In genomic region chrX:113712363-113712762, GRCm38 (mm10) we compare ENCODE assay signal across 25 mouse cellular contexts.
"Had no signal": no experiment of that assay in that cellular context is flagged by ENCODE, and none has a peak within 500 bp of the region (broad histone marks: within the 10 kb centered on the region; RNA-seq: fewer than 3 reads in every experiment).

No protein-coding gene starts in this region.

- H3K9ac ChIP-seq: embryonic facial prominence, embryonic 12.5 days; embryonic facial prominence, embryonic 13.5 days; embryonic facial prominence, embryonic 15.5 days; forebrain, embryonic 12.5 days; forebrain, embryonic 13.5 days; forebrain, embryonic 15.5 days; forebrain, postnatal 0 days had no signal

- H3K36me3 ChIP-seq: embryonic facial prominence, embryonic 10.5 days; embryonic facial prominence, embryonic 12.5 days; embryonic facial prominence, embryonic 13.5 days; embryonic facial prominence, embryonic 15.5 days; forebrain, embryonic 10.5 days; forebrain, embryonic 12.5 days; forebrain, embryonic 15.5 days had no signal

- H3K27ac ChIP-seq: embryonic facial prominence, embryonic 10.5 days; embryonic facial prominence, embryonic 12.5 days; embryonic facial prominence, embryonic 13.5 days; embryonic facial prominence, embryonic 15.5 days; forebrain, embryonic 10.5 days; forebrain, embryonic 12.5 days; forebrain, embryonic 13.5 days; forebrain, embryonic 15.5 days; gastrocnemius, adult 2 months; heart, adult 2 months had no signal

- H3K4me1 ChIP-seq: embryonic facial prominence, embryonic 10.5 days; embryonic facial prominence, embryonic 12.5 days; embryonic facial prominence, embryonic 13.5 days; embryonic facial prominence, embryonic 15.5 days; forebrain, embryonic 10.5 days; forebrain, embryonic 12.5 days; forebrain, embryonic 13.5 days; forebrain, embryonic 15.5 days had no signal

- DNase-seq: cerebellum, adult 9-10 months; cerebellum, adult 9-11 months; cerebellum, postnatal 10 days; cerebellum, postnatal 14 days; cerebellum, postnatal 25 days; cerebellum, postnatal 36 days; embryo, embryonic 11 days; forebrain, postnatal 0 days; gastrocnemius, adult 2 months; gastrocnemius, postnatal 10 days; gastrocnemius, postnatal 14 days; gastrocnemius, postnatal 25 days; gastrocnemius, postnatal 36 days; heart, adult 11 months; heart, adult 18-20 months; heart, adult 2 months had no signal

- H3K4me3 ChIP-seq: embryonic facial prominence, embryonic 10.5 days; embryonic facial prominence, embryonic 12.5 days; embryonic facial prominence, embryonic 13.5 days; embryonic facial prominence, embryonic 15.5 days; erythroblast, embryonic 14.5 days; forebrain, embryonic 10.5 days; forebrain, embryonic 12.5 days; forebrain, embryonic 13.5 days; forebrain, embryonic 15.5 days; gastrocnemius, adult 2 months; heart, adult 2 months had no signal

- H3K9me3 ChIP-seq: embryonic facial prominence, embryonic 10.5 days; embryonic facial prominence, embryonic 12.5 days; embryonic facial prominence, embryonic 13.5 days; embryonic facial prominence, embryonic 15.5 days; forebrain, embryonic 10.5 days; forebrain, embryonic 12.5 days; forebrain, embryonic 13.5 days; forebrain, embryonic 15.5 days had no signal

- H3K27me3 ChIP-seq: embryonic facial prominence, embryonic 12.5 days; embryonic facial prominence, embryonic 13.5 days; embryonic facial prominence, embryonic 15.5 days; forebrain, embryonic 12.5 days; forebrain, embryonic 13.5 days; forebrain, embryonic 15.5 days had no signal
